Mouse (Mus musculus): ENCODE data around the gene Soga1.

GRCm38 (mm10) chr2:157049831-157050243, 29.2 kb downstream of the Soga1 start:
- no peak for TF ChIP-seq POLR2A (IDR thresholded peaks at IDR 0.05; ENCODE audit: insufficient read depth, low read depth, low read length)
- no peak for TF ChIP-seq CTCF (IDR thresholded peaks at IDR 0.05; ENCODE audit: insufficient read depth, low read depth, low read length)
